Mouse (Mus musculus): ENCODE data around the gene Hnrnph1. TPM values are rescaled to one million over a fixed set of nuclear protein-coding genes. Genes with fewer than 3 reads are reported as not detected.

Hnrnph1 gene
- polyA plus RNA-seq, 1 experiment from 2014 or later = 664 TPM

DNA sequence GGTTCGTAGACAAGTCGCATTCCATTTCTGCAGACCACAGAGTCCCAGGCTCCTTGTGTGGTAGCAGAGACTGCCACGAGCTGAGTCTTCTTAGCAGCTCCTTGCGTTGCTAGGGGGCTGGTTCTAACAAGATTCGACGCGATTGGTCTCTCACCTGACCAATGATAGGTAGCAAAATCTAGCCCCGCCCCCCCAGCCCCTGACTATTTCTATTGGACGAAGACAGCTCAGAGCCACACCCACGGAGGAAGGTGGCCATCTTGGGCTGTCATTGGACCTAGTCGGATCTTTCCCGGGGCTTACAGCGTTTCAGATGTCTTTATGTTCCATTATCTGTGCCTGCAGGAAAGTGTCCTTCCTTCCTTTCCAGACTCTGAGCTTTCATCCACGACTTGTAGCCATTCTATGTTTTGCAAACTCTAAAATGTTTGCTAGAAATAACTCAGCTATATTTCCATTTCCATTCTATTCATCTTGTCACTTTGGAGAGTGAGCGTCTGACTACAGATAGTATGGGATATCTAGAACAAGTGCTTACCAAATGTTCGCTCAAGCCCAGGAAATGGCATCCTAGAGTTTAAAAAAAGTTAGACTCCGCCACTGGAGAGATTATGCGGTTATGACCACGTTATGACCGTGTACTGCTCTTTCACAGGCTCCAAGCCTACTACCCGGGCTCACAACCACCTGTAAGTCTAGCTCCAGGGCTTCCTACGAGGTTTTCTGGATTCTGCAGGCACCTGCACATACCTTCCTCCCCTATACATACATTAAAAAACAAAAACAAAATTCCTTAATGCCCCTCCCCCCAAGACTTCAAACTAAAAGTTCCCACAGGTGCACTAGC, 45.4 kb downstream of the Hnrnph1 start:
- Histone ChIP-seq H3K4me1 (peaks cover 6% of the 10 kb centered on the region), H3K4me2 (replicated peaks) (peak overlapping the region; percentile 52), H3K9me3 (no peaks in the 10 kb centered on the region), H3K9ac (replicated peaks) (peak overlapping the region; percentile 23; the same call in 1 of the 2 replicates), H3K27me3 (no peaks in the 10 kb centered on the region), H3K27ac (replicated peaks) (peak overlapping the region; percentile 62; the same call in 1 of the 2 replicates), H3K36me3 (peaks cover 19% of the 10 kb centered on the region; the same call in 1 of the 2 replicates), H3K4me3 (peak overlapping the region; percentile 34)
- WGBS = 25% methylated on average over 22 of the region's 22 CpGs
- peak; percentile 98 for ATAC-seq (replicated peaks)

DNA sequence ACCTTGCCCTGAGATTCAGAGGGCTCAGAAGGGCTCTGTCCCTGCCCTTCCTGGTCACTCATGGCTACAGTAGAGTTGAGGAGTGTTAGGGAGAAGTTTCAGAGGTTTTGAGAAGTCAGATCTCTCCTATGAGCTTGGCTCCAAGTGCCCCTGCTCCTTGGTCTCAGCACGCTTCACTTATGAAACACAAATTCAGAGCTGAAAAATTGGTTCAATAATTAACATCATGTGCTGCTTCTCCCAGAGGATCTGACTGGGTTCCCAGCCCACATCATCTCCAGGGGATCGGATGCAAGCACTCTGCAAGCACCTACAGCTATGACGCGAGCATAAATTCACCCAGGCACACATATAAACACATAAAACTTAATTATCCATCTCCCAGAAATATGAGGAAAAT, 49.3 kb downstream of the Hnrnph1 start:
- 94% methylated on average over 4 of the region's 4 CpGs for WGBS
- H3K9ac ChIP-seq (replicated peaks) = no peak overlapping the region
- H3K27me3 ChIP-seq = no peaks in the 10 kb centered on the region
- H3K4me2 ChIP-seq (replicated peaks) = no peak overlapping the region
- H3K36me3 ChIP-seq = no peaks in the 10 kb centered on the region
- H3K27ac ChIP-seq (replicated peaks) = no peak overlapping the region
- H3K4me1 ChIP-seq = peaks cover 13% of the 10 kb centered on the region
- H3K4me3 ChIP-seq = no peak overlapping the region
- no peaks in the 10 kb centered on the region for H3K9me3 ChIP-seq
- no peak for ATAC-seq (replicated peaks)

DNA sequence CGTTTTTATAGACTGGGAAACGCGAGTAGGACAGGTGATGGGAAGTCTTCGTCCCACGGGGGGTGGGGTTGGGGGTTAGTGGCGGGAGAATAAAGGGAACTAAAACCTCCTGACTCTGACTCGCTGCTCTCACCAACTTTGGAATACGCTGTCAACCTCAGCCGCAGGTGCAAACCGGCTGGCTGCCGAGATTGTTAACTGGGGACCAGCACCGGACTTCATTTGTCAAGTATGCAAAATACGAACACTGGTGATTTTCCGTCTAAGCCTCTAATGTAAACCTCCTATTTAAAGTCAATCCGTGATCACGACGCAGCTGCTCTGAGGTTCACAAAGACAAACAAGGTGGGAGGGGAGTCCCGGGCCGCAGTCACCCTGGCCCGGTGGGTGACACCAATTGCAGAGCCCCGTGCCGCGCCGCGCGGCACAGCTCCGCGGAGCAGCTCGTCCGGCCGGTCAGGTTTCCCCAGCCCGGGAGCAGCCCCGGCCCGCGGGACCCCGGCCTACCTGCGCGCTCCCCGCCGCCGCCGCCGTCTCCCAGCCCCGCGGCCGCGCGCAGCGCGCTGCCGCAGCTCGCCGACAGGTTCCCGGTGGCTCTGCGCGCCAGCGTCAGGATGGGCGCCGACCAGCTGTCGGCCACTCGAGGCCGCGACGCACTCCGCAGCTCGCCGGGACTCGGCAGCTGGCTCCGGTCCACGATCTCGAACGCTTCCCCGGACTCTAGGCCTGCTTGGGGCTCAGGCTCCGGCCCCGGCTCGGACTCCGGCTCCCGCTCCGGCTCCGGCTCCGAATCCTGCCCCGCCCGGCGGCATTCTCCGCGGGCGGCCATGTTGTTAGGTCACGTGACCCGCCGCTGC, 53.7 kb downstream of the Hnrnph1 start, which contains the start of gene Rufy1:
Gene Rufy1 (minus strand): TSS at position 849 of the 857 bp plus-strand sequence.
- peak within 1 kb of the TSS; percentile 96 for H3K4me3 ChIP-seq
- H3K4me1 ChIP-seq = peaks cover 15% of the 10 kb centered on the region
- no peaks in the 10 kb centered on the region for H3K36me3 ChIP-seq
- no peaks in the 10 kb centered on the region for H3K9me3 ChIP-seq
- H3K27ac ChIP-seq (replicated peaks) = peak within 1 kb of the TSS; percentile 96
- no peaks in the 10 kb centered on the region for H3K27me3 ChIP-seq
- ATAC-seq (replicated peaks) = peak; percentile 87
- under 1% methylated on average over 88 of the region's 90 CpGs for WGBS
- H3K9ac ChIP-seq (replicated peaks) = peak within 1 kb of the TSS; percentile 95
- peak within 1 kb of the TSS; percentile 66 for H3K4me2 ChIP-seq (replicated peaks)

DNA sequence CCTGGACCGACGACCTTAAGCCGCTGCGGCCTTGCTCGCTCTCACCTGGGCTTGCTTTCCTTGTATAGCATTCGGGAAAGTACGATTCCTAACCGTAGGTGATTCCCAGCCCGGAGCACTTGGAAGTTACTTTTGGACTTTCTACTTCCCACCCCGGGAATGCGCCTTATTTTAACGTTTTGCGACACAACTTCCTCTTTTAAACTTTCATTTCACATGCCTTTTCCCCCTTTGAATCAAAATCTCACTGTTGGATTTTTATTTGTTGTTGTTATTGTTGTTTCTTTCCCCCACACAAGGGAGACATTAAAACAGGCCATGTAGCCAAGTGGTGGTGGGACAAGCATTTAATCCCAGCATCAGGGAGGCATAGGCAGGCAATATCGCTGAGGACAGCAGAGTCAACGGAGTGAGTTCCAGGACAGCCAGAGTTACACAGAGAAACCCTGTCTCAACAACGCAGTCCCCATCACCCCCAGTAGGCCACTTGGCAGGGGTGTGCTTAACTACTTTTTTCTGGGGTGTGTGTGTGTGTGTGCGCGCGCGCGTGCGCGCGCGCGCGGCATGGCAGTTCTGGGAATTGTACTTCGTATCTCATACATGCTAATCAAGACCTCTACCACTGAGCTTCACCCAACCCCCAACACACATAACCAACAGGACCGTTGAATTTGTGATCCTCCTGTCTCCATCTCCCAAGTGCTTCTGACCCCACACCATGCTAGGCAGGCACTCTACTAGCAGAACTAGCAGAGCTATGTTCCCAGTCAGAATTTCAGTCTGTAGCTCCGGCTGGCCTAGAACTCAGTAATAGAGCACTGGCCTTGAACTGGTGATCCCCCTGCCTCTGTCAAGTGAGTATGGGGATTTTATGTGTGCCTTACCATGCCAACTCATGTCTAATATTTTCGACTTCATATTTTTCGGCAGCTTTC, 54.6 kb downstream of the Hnrnph1 start:
- no peaks in the 10 kb centered on the region for H3K9me3 ChIP-seq
- H3K27ac ChIP-seq (replicated peaks) = peak overlapping the region; percentile 96
- no peaks in the 10 kb centered on the region for H3K27me3 ChIP-seq
- H3K4me2 ChIP-seq (replicated peaks) = peak overlapping the region; percentile 66
- H3K36me3 ChIP-seq = no peaks in the 10 kb centered on the region
- H3K4me3 ChIP-seq = peak overlapping the region; percentile 96
- peaks cover 15% of the 10 kb centered on the region for H3K4me1 ChIP-seq
- peak overlapping the region; percentile 95 for H3K9ac ChIP-seq (replicated peaks)
- WGBS = 27% methylated on average over 32 of the region's 32 CpGs
- ATAC-seq (replicated peaks) = peak; percentile 33

DNA sequence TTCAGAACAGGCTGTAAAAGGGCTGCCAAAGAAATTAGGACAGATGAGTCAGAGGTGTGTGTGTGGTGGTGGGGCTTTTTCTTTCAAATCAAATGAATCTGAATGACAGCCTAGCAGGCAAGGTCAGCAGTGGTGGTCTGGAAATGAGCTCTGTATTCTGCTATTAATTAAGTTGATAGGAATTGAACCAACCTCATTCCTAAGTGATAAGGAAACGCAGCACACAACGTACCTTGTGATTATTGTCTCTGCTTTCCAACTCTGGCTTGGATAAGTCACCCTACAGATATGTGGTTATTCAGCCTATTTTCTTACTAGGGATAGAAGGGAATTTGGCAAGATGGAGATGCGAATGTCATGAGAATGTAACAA, 55.3 kb downstream of the Hnrnph1 start:
- no peaks in the 10 kb centered on the region for H3K36me3 ChIP-seq
- H3K4me1 ChIP-seq = peaks cover 15% of the 10 kb centered on the region
- no peak overlapping the region for H3K4me2 ChIP-seq (replicated peaks)
- H3K27ac ChIP-seq (replicated peaks) = no peak overlapping the region
- no peaks in the 10 kb centered on the region for H3K9me3 ChIP-seq
- 95% methylated on average over 3 of the region's 3 CpGs for WGBS
- H3K9ac ChIP-seq (replicated peaks) = no peak overlapping the region
- no peak for ATAC-seq (replicated peaks)
- no peak overlapping the region for H3K4me3 ChIP-seq
- H3K27me3 ChIP-seq = no peaks in the 10 kb centered on the region

DNA sequence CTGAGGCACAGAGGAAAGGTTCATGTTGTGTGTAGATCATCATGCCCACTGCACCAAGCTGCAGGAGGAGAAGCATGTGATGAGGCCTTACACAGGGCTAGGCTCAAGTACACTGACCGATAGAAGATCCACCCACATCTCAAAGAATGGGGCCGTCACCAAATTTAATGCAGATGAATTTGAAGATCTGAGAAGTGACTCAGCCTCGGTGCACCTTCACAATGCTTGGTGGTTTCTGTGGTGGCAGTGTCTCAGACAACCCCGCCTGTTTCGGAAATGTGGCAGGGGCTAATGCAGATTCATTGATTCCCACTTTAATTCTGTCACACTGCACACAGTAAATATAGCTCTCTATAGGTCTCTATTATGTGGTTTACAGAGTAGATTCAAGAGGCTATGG, 56.1 kb downstream of the Hnrnph1 start:
- no peak for ATAC-seq (replicated peaks)

More for the DNA sequence above, 56.1 kb downstream of the Hnrnph1 start:
- H3K27me3 ChIP-seq = no peaks in the 10 kb centered on the region
- no peak overlapping the region for H3K27ac ChIP-seq (replicated peaks)
- no peak overlapping the region for H3K4me2 ChIP-seq (replicated peaks)
- no peaks in the 10 kb centered on the region for H3K36me3 ChIP-seq
- no peak overlapping the region for H3K9ac ChIP-seq (replicated peaks)
- WGBS = 87% methylated on average over 5 of the region's 5 CpGs
- H3K4me1 ChIP-seq = peaks cover 15% of the 10 kb centered on the region
- no peaks in the 10 kb centered on the region for H3K9me3 ChIP-seq
- no peak overlapping the region for H3K4me3 ChIP-seq

MicroRNA genes within 50 kb of the gene (microRNA counts, 519-probe panel; counts per million panel counts)
- 2,398 counts per million, percentile 48 among the panel's probes with 10 or more counts for microRNA mmu-miR-804

Small RNA genes lying within 50 kb of the gene (microRNA-seq; reads per million reads assigned to microRNA genes)
- not detected for gene Mir804

Other genes with a start within 250 kb of the Hnrnph1 start
- 37.0 and 37.5 TPM in 2 replicates for gene Tbc1d9b, start 245.6 kb upstream of the Hnrnph1 start, polyA plus RNA-seq (2015; fragmentation: Nextera tagmentation; extraction: Ambion mirVana)
- 28.6 and 31.9 TPM in 2 replicates for gene Mrnip, start 202.5 kb upstream of the Hnrnph1 start, polyA plus RNA-seq (2015; fragmentation: Nextera tagmentation; extraction: Ambion mirVana)
- 285 and 303 TPM in 2 replicates for gene Sqstm1, start 166.2 kb upstream of the Hnrnph1 start, polyA plus RNA-seq (2015; fragmentation: Nextera tagmentation; extraction: Ambion mirVana)
- 40.3 and 46.3 TPM in 2 replicates for gene Mgat4b, start 166.1 kb upstream of the Hnrnph1 start, polyA plus RNA-seq (2015; fragmentation: Nextera tagmentation; extraction: Ambion mirVana)
- 2.4 and 3.1 TPM in 2 replicates for gene Ltc4s, start 138.4 kb upstream of the Hnrnph1 start, polyA plus RNA-seq (2015; fragmentation: Nextera tagmentation; extraction: Ambion mirVana)
- 3.8 and 4.6 TPM in 2 replicates for gene Maml1, start 84.7 kb upstream of the Hnrnph1 start, polyA plus RNA-seq (2015; fragmentation: Nextera tagmentation; extraction: Ambion mirVana)
- 241 and 250 TPM in 2 replicates for gene Canx, start 51.3 kb upstream of the Hnrnph1 start, polyA plus RNA-seq (2015; fragmentation: Nextera tagmentation; extraction: Ambion mirVana)
- 1.2 and 1.9 TPM in 2 replicates for gene Cby3, start 22.5 kb upstream of the Hnrnph1 start, polyA plus RNA-seq (2015; fragmentation: Nextera tagmentation; extraction: Ambion mirVana)
- 29.5 and 30.0 TPM in 2 replicates for gene Rufy1, start 54.1 kb downstream of the Hnrnph1 start, polyA plus RNA-seq (2015; fragmentation: Nextera tagmentation; extraction: Ambion mirVana)
- 2.5 and 2.8 TPM in 2 replicates for gene Adamts2, start 225.1 kb downstream of the Hnrnph1 start, polyA plus RNA-seq (2015; fragmentation: Nextera tagmentation; extraction: Ambion mirVana)

Measured in forebrain, embryonic 15.5 days (tissue).